Mouse (Mus musculus): ENCODE data around the gene Nphp4.

Nphp4 gene

DNA sequence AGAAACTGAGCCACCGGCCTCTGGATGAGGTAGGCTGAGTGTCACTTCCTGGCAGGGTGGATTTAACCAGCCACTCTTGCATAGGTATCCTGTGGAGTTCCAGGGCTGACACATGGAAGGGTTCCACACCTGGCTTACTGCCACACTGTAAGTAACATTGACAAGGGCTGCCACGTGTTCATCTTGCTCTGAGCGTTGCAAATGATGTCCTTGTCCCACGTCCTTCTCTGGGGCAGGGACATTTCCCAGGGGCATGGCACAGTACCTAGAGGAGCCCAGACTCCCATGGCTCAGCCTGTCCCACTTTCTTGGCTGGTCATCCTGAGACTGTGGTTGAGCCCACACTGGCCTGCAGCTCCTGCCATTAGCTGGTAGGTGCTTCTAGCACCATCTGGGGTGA is 91.5 kb downstream of the Nphp4 start:
- no peak for DNase-seq (ENCODE audit: low spot score)

DNA sequence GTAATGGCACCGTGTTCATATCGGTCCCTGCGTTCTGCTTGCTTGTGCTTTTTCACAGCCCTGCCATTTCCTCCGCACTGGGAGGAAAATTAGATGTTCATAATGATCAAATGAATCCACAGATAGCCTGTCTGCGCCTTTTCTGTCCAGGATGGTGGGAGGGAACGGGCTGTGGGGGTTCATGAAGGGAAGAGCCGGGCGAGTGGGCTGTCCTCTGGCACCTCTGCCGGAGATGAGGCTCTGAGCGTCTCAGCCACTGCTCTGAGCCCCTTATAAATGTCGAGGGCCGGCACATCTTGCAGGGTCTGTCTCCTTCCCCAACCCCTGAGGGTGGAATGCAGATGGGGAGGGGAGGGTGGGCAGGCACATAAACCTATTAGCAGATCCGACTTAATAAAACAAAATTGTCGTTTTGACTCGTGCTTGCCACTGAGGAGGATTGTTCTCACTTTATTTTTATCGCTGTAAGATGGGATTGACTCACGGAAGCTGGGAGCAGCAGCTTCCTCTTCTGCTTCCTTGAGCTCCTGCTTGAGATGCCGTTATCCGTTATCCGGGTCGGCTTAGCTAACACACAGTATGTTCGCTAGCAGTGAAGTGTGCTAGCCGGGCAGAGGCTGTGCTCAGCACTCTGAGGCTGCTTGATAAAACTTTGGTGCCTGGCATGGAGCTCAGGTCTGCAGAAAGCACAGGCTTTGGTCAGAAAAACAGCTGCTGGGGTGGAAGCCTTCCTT is 92.3 kb downstream of the Nphp4 start:
- DNase-seq (ENCODE audit: low spot score) = no peak

DNA sequence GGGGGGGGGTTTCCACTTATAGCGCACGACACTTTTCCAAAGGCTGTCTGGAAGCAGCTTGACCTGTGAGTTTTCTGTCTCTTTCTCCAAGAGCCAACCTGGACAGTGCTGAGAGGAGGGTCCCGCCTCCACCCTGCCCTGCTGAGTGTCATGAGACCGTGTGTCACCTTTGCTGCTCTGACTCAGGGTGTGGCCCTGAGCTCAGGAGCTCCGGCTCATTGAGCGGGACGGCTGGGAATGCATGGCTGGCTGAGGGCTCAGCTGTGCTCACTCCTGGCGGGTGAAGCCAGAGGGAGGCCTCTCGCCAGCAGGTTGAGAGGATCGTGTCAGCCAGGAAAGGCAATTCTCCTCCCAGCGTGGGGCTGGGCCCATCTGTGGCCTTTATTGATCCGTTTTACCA is 97.8 kb downstream of the Nphp4 start:
- peak; percentile 48 for DNase-seq (ENCODE audit: low spot score)

DNA sequence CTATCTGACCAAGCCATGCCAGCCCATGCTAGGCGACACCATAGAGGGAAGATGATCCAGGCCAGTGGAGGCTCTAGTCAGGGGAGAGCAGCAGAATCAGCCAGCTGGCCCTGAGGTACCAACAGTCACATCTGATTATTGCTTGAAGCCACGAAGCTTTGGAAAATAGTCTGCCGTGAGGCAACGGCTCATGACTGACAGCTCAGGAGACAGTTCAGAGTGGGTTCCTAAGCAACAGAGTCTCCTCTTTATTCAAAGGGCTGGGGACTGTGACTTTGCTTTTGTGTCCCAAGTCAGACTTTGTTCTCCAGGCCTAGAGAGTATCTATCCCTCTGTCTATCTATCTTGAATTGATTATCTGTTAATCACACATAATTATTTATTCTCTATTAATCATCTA is 100.3 kb downstream of the Nphp4 start:
- no peak for DNase-seq (ENCODE audit: low spot score)

DNA sequence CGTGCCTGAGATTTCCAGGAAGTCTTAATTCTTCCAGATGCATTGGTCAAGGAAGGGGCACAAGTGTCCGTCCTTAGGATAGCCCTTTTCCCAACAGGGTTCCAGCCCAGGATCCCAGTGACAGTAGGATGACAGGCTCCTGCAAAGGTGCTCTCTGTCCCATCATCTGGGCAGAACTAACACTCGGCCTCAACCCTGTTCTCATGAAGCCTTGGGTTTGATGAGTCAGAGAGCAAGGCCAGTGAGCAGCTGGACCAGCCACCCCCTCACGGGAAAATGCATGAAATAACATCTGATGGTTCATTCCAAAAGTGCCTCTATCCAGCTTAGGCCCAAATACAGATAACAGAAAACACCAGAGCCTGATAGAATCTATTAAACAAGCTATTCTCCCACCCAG is 103.5 kb downstream of the Nphp4 start:
- DNase-seq (ENCODE audit: low spot score) = no peak

DNA sequence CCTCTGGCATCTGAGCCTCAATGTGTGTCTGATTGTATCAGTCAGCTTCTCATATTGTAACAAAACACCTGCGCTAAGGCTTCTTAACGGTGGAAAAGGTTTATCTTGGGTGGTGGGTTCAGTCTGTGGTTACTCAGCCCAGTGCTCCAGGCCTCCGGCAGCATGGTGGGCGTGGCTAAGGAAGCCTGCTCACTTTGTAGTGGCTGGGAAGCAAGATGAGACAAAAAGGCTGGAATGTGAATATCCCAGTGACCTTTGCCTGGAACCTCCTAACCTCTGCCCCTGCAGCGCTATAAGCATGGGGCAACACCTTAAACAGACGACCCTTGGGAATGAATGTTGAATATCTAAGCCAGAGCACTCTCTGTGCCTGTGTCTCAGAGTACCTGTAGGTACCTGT is 105.7 kb downstream of the Nphp4 start:
- DNase-seq (ENCODE audit: low spot score) = no peak

DNA sequence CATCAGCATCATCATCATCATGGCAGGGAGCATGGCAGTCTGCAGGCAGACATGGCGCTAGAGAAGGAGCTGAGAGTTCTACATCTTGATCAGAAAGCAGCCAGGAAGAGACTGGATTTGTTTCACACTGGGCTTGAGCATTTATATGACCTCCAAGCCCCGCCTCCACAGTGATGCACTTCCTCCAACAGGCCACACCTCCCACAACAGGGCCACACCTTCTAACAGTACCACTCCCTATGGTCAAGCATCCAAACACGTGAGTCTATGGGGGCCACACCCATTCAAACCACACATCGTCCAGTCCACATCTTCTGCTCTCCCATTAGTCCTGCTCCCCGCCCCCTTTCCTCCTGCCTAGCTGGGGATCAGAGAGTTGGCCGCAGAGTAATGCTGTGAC is 107.1 kb downstream of the Nphp4 start:
- no peak for DNase-seq (ENCODE audit: low spot score)

DNA sequence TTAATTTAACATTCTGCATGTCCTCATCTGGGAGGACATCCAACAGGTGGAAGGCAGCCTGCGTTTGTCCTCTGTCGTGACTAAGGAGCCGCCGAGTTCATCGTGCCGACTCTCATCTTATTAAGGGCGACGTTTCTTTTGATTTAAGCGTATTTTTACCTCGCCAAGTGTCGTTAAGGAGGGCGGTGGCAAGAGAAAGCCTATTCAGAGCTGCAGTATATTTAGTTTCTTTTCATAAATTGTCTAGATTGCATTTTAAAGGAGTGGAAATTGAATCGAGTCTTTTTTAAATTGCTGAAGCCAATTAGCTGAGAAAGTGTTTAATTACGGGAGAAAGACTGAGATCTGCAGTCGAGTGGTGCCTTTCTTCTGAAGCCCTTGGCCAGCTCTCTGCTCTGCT is 109.0 kb downstream of the Nphp4 start:
- DNase-seq (ENCODE audit: low spot score) = no peak

DNA sequence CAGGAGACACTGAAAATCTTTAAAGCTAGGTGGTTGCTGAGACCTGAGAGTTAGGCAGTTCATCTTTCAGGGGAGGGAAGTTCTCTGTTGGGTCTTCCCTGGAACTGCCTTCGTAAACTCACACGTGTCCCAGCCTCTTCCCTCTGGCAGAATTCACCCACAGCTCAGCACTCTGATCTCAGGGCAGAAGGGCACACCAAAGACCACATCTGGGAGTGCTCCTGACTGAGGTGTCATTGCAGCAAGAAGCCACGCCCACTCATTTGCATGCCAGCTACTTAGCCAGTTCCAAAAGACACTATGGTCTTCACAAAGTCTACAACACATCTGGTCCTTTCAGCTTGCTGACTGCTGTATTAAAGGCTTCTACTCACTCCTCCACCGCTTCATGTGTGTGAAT is 109.7 kb downstream of the Nphp4 start:
- no peak for DNase-seq (ENCODE audit: low spot score)

DNA sequence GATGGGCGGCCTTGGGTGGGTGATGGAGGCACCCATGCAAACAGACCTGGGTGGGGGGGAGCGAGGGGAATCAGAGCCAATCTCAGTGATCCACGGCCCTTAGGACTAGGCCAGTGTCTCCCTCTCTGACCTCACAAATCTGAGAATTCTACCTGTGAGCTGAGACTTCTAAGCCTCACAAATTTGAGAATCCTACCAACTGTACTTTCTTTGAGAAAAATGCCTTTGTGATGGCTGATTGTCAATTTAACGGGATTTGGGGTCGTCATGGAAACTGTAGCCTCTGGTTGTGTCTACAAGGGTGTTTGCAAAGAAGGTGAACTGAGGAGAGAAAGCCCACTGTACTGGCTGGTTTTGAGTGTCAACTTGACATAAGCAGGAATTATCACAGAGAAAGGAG is 127.8 kb downstream of the Nphp4 start:
- no peak for DNase-seq (ENCODE audit: low spot score)

DNA sequence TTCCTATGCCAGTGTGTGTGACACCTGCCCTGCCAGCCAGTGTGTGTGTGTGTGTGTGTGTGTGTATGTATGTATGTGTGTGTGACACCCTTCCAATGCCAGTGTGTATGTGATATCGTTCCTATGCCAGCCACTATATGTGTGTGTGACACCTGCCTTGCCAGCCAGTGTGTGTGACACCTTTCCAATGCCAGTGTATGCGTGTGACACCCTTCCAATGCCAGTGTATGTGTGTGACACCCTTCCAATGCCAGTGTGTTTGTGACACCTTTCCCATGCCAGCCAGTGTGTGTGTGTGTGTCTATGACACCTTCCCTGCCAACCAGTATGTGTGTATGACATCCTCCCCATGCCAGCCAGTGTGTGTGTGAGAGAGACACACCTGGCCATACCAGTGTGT is 132.7 kb downstream of the Nphp4 start:
- DNase-seq (ENCODE audit: low spot score) = no peak

DNA sequence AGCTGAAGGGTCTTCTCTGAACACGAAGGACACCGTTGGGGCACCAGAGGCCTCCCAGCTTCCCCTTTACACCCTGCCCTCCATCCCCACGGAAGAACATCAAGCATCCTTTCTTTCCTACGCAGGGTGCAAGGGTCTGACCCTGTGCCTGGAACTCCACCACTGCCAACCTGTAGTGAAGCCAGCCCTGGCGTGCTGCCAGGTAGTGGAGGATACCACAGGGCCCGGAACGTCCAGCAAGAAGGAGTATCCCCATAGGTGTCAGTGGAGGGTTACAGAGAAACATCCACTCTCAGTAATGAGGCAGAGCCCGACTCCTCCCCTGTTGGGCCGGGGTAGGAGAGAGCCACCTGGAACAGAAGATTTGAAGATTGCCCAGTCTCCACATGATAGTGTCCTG is 133.5 kb downstream of the Nphp4 start:
- no peak for DNase-seq (ENCODE audit: low spot score)

All from retina, embryonic 14.5 days (tissue).